Mouse (Mus musculus) cortical plate, adult 2 months (tissue): ENCODE measurements at regions not wholly inside any gene's neighbourhood (a gene's known extent, or its start where the extent isn't known, plus 50 kb on each side); places are given as distances from the start of the nearest gene placed in this dataset.

Experiments
- CTCF ChIP-seq: fragments of 200-500 bp; IDR thresholded peaks from 2 replicates; pipeline ENCODE4 v1.5.1; 2011; ENCODE audit warnings: mild to moderate bottlenecking, control low read depth, low read length; ENCODE audit not compliant: insufficient read depth; ENCODE audit errors: extremely low read depth
- POLR2A ChIP-seq: fragments of 200-500 bp; IDR thresholded peaks from 2 replicates; pipeline ENCODE4 v1.6.1; 2011; ENCODE audit warnings: mild to moderate bottlenecking, low read length, control low read depth; ENCODE audit not compliant: insufficient read depth; ENCODE audit errors: extremely low read depth

DNA sequence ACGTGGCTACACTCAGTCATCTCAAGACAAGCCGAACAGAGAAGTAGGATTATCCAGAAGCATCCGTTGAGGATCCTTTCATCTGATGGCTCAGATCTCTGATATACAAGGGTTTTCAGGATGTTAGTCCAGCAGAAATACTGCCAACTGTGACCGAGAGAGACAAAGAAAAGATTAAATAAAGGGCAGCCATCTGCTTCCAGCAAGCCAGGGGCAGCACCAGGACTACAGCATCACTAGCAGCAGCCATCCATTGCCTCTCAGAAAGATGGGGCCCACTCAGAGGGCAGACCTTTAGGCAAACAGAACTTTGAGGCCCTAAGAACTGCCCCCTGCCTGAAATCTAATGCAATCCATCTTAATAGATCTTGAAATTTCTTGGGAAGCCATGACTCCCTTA is 77.6 kb upstream of the Neo1 start:
- TF ChIP-seq POLR2A (no peak), CTCF (no peak)
